Mouse (Mus musculus): Measurements from ENCODE around the gene 2210017I01Rik. TPM values are rescaled to one million over a fixed set of nuclear protein-coding genes. Genes with fewer than 3 reads are reported as not detected.

2210017I01Rik gene
- not detected in 2 replicates for polyA plus RNA-seq (2016; fragmentation: Nextera tagmentation; extraction: Ambion mirVana)

DNA sequence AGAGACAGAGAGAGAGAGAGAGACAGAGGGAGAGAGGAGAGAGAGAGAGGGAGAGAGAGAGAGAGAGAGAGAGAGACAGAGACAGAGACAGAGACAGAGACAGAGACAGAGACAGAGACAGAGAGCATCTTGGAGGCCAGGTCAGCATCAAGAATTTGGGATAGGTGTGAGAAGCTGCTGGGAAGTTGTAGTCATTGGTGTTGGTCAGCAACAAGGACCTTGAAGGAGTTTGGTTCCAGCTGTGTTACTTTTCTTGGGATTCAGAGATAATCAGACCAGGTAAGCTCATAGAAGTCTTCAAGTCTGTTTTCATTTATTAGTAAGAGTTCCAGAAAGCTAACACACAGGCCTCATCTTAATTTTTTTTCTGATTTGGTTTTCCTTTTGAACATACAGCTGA, at the start of gene 2210017I01Rik:
TSS of gene 2210017I01Rik (minus strand) at position 101 of the 400 bp plus-strand sequence.
- ATAC-seq = no peak
- Histone ChIP-seq H3K4me1 (no peaks in the 10 kb centered on the region), H3K4me2 (no peak within 1 kb of the TSS), H3K27me3 (replicated peaks) (no peaks in the 10 kb centered on the region), H3K9ac (no peak within 1 kb of the TSS), H3K36me3 (no peaks in the 10 kb centered on the region), H3K4me3 (no peak within 1 kb of the TSS), H3K9me3 (replicated peaks) (no peaks in the 10 kb centered on the region), H3K27ac (no peak within 1 kb of the TSS)

DNA sequence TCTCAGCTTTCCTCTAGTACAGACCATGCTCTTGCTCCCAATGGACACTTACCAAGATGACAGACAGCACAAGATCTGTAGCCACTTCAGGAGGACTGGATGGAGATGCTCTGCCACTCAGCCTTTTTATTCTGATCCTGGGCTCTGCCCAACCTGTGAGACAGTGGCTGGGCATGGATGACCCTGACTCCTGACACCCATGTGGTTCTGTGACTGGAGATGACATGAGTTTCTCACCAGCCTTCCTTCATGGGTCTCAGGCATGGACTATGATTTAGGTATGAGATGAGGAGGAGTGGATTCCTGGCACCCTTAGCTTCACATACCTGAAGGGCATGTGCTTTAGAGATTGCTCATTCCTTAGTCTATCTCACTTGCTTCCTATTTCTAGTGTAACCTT, 49.5 kb upstream of the 2210017I01Rik start, which contains the start of gene Lce1b:
TSS of gene Lce1b (minus strand) at position 101 of the 400 bp plus-strand sequence.
- H3K4me2 ChIP-seq = no peak within 1 kb of the TSS
- H3K36me3 ChIP-seq = no peaks in the 10 kb centered on the region
- H3K4me3 ChIP-seq = no peak within 1 kb of the TSS
- no peaks in the 10 kb centered on the region for H3K27me3 ChIP-seq (replicated peaks)
- ATAC-seq = no peak
- H3K4me1 ChIP-seq = no peaks in the 10 kb centered on the region
- no peak within 1 kb of the TSS for H3K9ac ChIP-seq
- no peaks in the 10 kb centered on the region for H3K9me3 ChIP-seq (replicated peaks)
- H3K27ac ChIP-seq = no peak within 1 kb of the TSS

DNA sequence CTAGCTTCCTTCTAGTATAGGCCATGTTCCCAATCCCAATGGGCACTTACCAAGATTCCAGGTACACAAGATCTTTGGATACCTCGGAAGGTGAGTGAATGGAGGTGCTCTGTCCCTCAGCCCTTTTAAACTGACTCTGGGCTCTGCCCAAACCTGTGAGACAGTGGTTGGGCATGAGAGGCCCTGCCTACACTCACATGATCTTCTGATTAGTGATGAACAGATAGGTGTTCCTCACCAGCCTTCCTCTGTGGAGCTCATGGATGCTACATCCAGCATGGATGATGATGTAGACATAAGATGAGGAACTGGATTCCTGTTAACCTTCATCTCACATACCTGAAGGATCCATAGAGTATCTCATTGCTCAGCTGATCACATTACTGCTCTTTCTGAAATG, 40.9 kb upstream of the 2210017I01Rik start, which contains the start of gene Lce1a1:
TSS of gene Lce1a1 (minus strand) at position 101 of the 400 bp plus-strand sequence.
- no peak within 1 kb of the TSS for H3K27ac ChIP-seq
- no peaks in the 10 kb centered on the region for H3K27me3 ChIP-seq (replicated peaks)
- no peaks in the 10 kb centered on the region for H3K4me1 ChIP-seq
- H3K36me3 ChIP-seq = no peaks in the 10 kb centered on the region
- no peak within 1 kb of the TSS for H3K4me3 ChIP-seq
- no peak for ATAC-seq
- H3K9ac ChIP-seq = no peak within 1 kb of the TSS
- WGBS (ENCODE audit: insufficient replicate concordance) = 56% methylated on average over 1 of the region's 1 CpGs
- H3K4me2 ChIP-seq = no peak within 1 kb of the TSS
- H3K9me3 ChIP-seq (replicated peaks) = no peaks in the 10 kb centered on the region

DNA sequence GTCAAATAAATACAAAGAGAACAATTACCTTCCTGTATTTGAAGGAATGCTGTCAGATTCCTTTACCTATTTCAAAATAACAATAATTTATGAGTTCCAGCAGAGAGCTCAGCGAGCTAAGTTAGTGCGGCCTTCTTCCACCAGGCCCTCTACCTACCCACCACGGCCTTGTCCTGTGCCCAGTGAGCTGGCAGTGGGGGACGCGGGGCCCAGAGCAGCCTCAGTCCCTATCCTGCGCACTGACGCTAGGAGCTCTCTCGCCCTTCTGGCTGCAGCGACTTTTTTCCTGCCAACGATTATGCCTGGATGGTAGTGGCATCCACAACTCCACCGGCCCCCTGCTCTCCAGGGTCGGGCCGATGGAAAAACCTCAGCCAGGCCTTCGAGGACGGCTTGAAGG, 32.6 kb upstream of the 2210017I01Rik start:
- no peaks in the 10 kb centered on the region for H3K27me3 ChIP-seq (replicated peaks)
- no peak for ATAC-seq
- no peak overlapping the region for H3K4me3 ChIP-seq
- no peak overlapping the region for H3K27ac ChIP-seq
- no peaks in the 10 kb centered on the region for H3K4me1 ChIP-seq
- H3K36me3 ChIP-seq = no peaks in the 10 kb centered on the region
- no peaks in the 10 kb centered on the region for H3K9me3 ChIP-seq (replicated peaks)
- 82% methylated on average over 15 of the region's 15 CpGs for WGBS (ENCODE audit: insufficient replicate concordance)
- H3K4me2 ChIP-seq = no peak overlapping the region
- no peak overlapping the region for H3K9ac ChIP-seq

DNA sequence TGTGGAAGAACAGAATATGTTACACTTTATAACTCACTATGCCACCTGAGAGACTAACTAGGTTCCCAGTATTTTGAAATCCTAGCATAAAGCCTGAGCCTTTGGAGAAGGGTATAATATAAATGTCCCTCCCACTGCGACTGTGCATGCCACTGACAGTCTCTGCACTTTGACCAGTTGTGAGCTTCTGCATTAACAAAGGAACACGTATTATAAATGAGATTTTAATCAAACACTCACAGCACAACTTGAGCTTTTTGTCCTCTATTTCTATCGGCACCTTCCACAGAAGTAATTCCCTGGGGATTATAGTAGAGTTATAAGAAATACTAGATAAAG, 31.3 kb upstream of the 2210017I01Rik start:
- Histone ChIP-seq H3K4me2 (no peak overlapping the region), H3K4me3 (no peak overlapping the region), H3K27ac (no peak overlapping the region), H3K9me3 (replicated peaks) (no peaks in the 10 kb centered on the region), H3K4me1 (no peaks in the 10 kb centered on the region), H3K27me3 (replicated peaks) (no peaks in the 10 kb centered on the region), H3K36me3 (no peaks in the 10 kb centered on the region), H3K9ac (no peak overlapping the region)
- ATAC-seq = no peak
- 60% methylated on average over 3 of the region's 3 CpGs for WGBS (ENCODE audit: insufficient replicate concordance)

DNA sequence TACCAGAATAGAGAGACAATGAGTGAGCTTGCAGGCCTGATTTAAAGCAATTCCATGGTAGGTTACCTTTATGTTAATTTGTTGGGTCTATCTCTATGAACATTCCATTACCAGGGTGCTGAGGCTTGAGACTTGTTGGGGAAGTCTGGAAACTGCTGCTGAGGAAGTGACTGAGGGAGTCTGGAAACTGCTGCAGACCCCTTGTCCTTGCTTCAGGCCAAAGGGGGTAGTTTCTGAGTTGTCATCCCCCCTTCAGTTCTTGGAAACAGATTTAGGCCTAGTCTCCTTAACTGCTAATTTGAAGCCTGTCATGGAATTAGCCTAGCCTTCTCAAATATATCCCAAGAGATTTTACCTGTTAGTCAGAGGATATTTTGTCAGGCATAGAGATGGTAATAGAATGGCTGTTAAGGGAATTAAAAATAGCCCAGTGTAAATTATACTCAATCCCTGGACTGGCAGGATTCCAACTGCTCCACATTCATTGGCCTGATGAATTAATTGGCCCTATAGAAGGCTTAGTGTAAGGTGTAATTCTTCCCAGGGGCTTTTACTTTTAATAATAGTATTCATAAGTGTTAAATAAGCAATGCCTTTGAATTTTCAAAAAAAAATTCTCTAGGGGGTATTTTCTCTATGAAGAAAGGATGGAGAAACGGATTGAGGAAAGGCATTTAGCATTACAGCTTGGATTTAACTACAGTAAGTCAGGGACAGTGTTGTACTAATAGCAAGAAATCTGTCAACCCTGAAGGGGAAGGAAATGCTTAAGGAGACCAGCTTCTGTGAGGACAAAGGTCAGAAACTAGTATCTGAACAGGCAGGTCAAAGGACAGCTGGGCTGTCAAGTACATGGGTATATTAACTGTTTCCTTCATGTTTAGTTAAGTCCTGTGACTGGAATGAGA, 30.7 kb upstream of the 2210017I01Rik start:
- H3K9ac ChIP-seq = no peak overlapping the region
- no peaks in the 10 kb centered on the region for H3K4me1 ChIP-seq
- no peak overlapping the region for H3K4me3 ChIP-seq
- no peaks in the 10 kb centered on the region for H3K9me3 ChIP-seq (replicated peaks)
- H3K4me2 ChIP-seq = no peak overlapping the region
- no peaks in the 10 kb centered on the region for H3K36me3 ChIP-seq
- no peaks in the 10 kb centered on the region for H3K27me3 ChIP-seq (replicated peaks)
- H3K27ac ChIP-seq = no peak overlapping the region
- 33% methylated on average over 1 of the region's 1 CpGs for WGBS (ENCODE audit: insufficient replicate concordance)
- ATAC-seq = no peak

DNA sequence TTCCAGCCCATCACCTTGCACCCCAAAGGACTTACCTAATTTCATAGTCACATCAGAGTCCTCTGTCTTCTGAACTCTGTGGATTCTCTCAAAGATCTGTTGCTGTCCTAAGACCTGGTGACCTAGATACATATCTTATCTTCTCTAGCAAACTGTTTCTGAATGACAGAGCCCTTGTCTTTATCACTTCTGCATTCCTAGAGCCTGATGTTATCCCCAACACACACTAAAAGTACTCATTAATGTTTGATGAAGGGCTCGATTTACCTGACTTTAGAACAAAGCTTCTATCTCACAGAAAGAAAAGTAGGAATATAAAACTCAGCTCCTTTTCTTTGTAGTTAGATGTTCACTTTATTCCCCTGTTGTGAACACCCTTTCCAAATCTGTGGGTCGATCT, 14.3 kb upstream of the 2210017I01Rik start, which contains the start of gene Lce6a:
TSS of gene Lce6a (minus strand) at position 101 of the 400 bp plus-strand sequence.
- Histone ChIP-seq H3K4me1 (no peaks in the 10 kb centered on the region), H3K27me3 (replicated peaks) (no peaks in the 10 kb centered on the region), H3K9me3 (replicated peaks) (no peaks in the 10 kb centered on the region), H3K4me2 (no peak within 1 kb of the TSS), H3K36me3 (no peaks in the 10 kb centered on the region), H3K9ac (no peak within 1 kb of the TSS), H3K27ac (no peak within 1 kb of the TSS), H3K4me3 (no peak within 1 kb of the TSS)
- no peak for ATAC-seq
- 49% methylated on average over 2 of the region's 2 CpGs for WGBS (ENCODE audit: insufficient replicate concordance)

DNA sequence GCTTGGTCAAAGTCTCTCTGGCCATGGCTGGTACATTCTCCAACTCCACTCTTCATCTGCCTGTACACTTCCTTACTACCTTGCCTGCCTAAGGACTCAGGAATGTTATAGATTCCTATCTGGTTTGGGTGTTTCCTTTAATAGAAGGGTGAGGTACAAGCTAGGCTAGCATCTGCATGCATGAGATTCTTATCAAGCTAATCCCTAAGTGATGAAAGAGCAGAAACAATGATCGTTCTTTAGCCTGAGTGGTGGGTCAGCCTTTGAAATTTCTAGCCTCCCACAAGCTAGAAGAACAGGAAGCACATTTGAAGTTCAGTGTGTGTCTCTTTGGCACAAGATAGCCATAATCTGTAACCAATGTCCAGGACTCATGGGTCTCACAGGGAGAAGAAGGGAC, 2.5 kb upstream of the 2210017I01Rik start:
- no peak overlapping the region for H3K9ac ChIP-seq
- no peak overlapping the region for H3K4me2 ChIP-seq
- 28% methylated on average over 1 of the region's 1 CpGs for WGBS (ENCODE audit: insufficient replicate concordance)
- H3K9me3 ChIP-seq (replicated peaks) = no peaks in the 10 kb centered on the region
- H3K27ac ChIP-seq = no peak overlapping the region
- no peaks in the 10 kb centered on the region for H3K4me1 ChIP-seq
- no peak for ATAC-seq
- H3K4me3 ChIP-seq = no peak overlapping the region
- H3K27me3 ChIP-seq (replicated peaks) = no peaks in the 10 kb centered on the region
- H3K36me3 ChIP-seq = no peaks in the 10 kb centered on the region

DNA sequence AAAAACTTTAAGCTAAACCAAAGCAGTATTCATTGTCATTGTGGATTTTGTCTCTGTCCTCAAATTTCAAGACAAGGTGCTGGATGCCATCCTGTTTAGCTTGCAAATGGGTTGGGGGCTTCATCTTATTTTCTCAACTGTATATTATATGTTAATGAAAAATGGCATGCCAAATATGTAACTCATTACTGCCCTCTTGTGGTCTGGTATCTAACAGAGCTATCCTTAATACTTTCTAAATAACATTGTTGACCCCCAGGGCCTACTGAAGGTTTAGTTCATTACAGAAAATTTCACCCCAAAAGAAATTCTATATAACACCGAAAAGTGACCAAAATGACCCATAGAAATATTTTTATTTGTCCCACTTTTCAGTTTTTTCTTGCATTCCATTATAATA, 5.1 kb downstream of the 2210017I01Rik start:
- 22% methylated on average over 1 of the region's 1 CpGs for WGBS (ENCODE audit: insufficient replicate concordance)
- H3K27ac ChIP-seq = no peak overlapping the region
- no peak overlapping the region for H3K4me3 ChIP-seq
- H3K9me3 ChIP-seq (replicated peaks) = 0 out of 2 replicates have a peak, but pooled peaks cover 2% of the 10 kb centered on the region
- no peaks in the 10 kb centered on the region for H3K36me3 ChIP-seq
- H3K4me1 ChIP-seq = no peaks in the 10 kb centered on the region
- no peak overlapping the region for H3K4me2 ChIP-seq
- H3K27me3 ChIP-seq (replicated peaks) = no peaks in the 10 kb centered on the region
- ATAC-seq = no peak
- no peak overlapping the region for H3K9ac ChIP-seq

DNA sequence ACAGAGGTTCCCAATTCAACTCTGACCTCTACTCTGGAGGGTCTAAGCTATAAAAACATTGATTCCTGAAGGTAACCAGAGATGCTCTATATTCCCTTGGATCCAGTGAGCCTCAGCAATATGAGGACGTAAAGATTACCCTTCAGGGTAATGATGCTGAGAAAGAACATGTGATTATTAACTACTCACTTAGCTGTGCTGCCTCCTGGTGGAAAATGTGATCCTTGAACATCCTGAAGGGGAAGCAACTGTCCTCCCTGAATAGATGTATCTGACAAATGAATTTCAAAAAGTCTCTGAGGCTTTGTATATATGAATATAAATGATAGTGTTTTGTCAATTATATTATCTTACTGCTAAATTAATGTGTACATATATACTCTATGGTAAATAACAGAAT, 6.8 kb downstream of the 2210017I01Rik start:
- Histone ChIP-seq H3K36me3 (no peaks in the 10 kb centered on the region), H3K27ac (no peak overlapping the region), H3K4me3 (no peak overlapping the region), H3K4me1 (no peaks in the 10 kb centered on the region), H3K27me3 (replicated peaks) (no peaks in the 10 kb centered on the region), H3K9ac (no peak overlapping the region), H3K4me2 (no peak overlapping the region), H3K9me3 (replicated peaks) (0 out of 2 replicates have a peak, but pooled peaks cover 2% of the 10 kb centered on the region)
- ATAC-seq = no peak
- WGBS (ENCODE audit: insufficient replicate concordance) = 50% methylated on average over 1 of the region's 1 CpGs

DNA sequence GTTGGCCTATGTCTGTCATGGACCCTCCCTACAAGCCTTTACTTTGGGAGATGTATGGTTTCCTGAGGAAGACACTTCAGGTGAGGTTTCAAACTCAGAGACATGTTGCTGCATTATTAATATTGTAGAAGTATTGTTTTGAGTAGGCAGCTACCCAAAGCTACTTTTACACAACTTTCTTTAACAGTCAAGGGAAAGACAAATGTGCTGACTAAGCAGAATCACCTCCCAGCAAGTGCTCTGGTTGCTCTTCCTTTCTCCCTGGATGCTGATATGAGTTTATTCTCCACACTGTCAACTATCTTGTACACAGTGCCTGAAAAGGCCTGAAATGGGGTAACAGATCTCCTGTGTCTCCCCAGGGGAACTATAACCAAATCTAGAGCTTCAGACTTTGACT, 7.3 kb downstream of the 2210017I01Rik start:
- ATAC-seq = no peak
- 0 out of 2 replicates have a peak, but pooled peaks cover 2% of the 10 kb centered on the region for H3K9me3 ChIP-seq (replicated peaks)

DNA sequence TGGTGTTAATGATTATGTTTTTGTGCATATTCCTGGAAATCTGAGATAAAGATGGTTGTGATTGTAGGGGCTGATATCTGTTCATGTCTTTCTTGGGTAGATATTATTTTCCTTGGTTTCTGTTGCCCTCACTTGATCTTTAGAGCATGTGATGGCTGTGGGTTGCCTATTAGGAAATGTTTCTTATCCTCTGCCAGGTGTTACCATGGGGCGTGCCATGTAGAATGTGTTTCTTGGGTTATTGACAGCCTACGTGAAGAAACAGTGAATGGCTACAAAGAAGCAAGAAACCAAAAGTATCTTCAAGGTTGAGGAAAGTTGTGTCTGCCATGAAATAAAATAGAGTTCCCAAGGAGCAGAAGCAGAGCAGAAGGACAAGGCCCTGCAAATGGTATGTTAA, 8.9 kb downstream of the 2210017I01Rik start:
- H3K4me3 ChIP-seq = no peak overlapping the region
- H3K27me3 ChIP-seq (replicated peaks) = no peaks in the 10 kb centered on the region
- H3K4me1 ChIP-seq = no peaks in the 10 kb centered on the region
- H3K9ac ChIP-seq = no peak overlapping the region
- 0 out of 2 replicates have a peak, but pooled peaks cover 2% of the 10 kb centered on the region for H3K9me3 ChIP-seq (replicated peaks)
- ATAC-seq = no peak
- 67% methylated on average over 2 of the region's 2 CpGs for WGBS (ENCODE audit: insufficient replicate concordance)
- no peaks in the 10 kb centered on the region for H3K36me3 ChIP-seq
- no peak overlapping the region for H3K27ac ChIP-seq
- H3K4me2 ChIP-seq = no peak overlapping the region

More for the DNA sequence above, 7.3 kb downstream of the 2210017I01Rik start:
- no peak overlapping the region for H3K9ac ChIP-seq
- no peak overlapping the region for H3K4me3 ChIP-seq
- no peaks in the 10 kb centered on the region for H3K27me3 ChIP-seq (replicated peaks)
- H3K4me2 ChIP-seq = no peak overlapping the region
- H3K4me1 ChIP-seq = no peaks in the 10 kb centered on the region
- H3K36me3 ChIP-seq = no peaks in the 10 kb centered on the region
- H3K27ac ChIP-seq = no peak overlapping the region

Data from liver, embryonic 12.5 days (tissue).